Mouse (Mus musculus): ENCODE results near the gene Pitpnc1. TPM values are rescaled to one million over a fixed set of nuclear protein-coding genes. Genes with fewer than 3 reads are reported as not detected.

Gene Pitpnc1
- polyA plus RNA-seq, 1 experiment from 2014 or later: 39.2 TPM

DNA sequence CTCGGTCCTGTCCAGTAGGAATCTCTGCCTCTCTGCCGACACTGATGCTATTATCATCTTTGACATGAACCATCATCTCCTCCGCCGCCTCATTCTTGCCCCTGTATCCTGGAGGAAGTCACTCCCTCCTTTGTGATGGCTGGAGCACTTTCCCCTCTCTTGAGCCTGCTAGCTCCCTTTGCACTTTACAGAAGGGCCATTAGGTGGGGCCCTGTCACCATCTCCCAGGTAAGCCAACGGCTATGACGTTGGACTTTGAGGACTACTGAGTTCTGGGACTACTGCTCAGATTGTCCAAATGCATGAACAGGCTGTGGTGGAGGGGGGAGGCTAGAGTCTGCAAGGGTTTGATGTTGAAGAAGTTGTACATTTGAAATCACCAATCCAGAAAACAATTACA lies 194.6 kb downstream of the Pitpnc1 start:
- no peak overlapping the region for H3K9ac ChIP-seq
- H3K4me2 ChIP-seq: no peak overlapping the region
- no peak; the same call in 1 of the 2 replicates for ATAC-seq (ENCODE audit: low FRiP score, low read depth)
- peaks cover 17% of the 10 kb centered on the region for H3K4me1 ChIP-seq (replicated peaks)
- no peaks in the 10 kb centered on the region for H3K27me3 ChIP-seq
- H3K4me3 ChIP-seq: no peak overlapping the region
- no peak overlapping the region for H3K27ac ChIP-seq (replicated peaks)
- H3K9me3 ChIP-seq: no peaks in the 10 kb centered on the region
- 26% methylated on average over 6 of the region's 6 CpGs for WGBS
- no peaks in the 10 kb centered on the region for H3K36me3 ChIP-seq

DNA sequence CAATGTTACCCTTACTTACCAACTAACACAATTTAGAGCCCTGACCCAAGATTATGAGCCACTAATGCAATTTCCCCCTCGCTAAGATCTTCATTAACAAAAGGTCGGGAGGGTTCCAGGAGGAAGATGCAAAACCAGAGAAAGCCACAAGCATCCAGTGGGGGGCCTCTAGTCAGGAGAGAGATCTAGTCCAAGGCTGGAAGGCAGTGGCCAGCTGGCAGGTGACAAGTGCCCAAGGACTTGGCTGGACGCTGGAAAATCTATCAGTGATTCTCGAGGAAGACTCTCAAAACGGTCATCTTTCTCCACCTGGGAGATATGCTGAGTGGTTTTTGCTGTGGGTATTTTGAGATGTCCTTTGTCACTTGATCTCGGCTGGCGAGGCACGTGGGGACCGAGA lies 196.3 kb downstream of the Pitpnc1 start:
- no peaks in the 10 kb centered on the region for H3K9me3 ChIP-seq
- no peak for ATAC-seq (ENCODE audit: low FRiP score, low read depth)
- no peaks in the 10 kb centered on the region for H3K27me3 ChIP-seq
- no peak overlapping the region for H3K4me2 ChIP-seq
- no peak overlapping the region for H3K27ac ChIP-seq (replicated peaks)
- H3K9ac ChIP-seq: no peak overlapping the region
- H3K36me3 ChIP-seq: no peaks in the 10 kb centered on the region
- WGBS: 78% methylated on average over 9 of the region's 9 CpGs
- H3K4me3 ChIP-seq: no peak overlapping the region
- peaks cover 17% of the 10 kb centered on the region for H3K4me1 ChIP-seq (replicated peaks)

GRCm38 (mm10) chr11:107272351-107272975 lies 198.0 kb downstream of the Pitpnc1 start:
- 69% methylated on average over 11 of the region's 11 CpGs for WGBS
- Histone ChIP-seq H3K9ac (no peak overlapping the region), H3K4me1 (replicated peaks) (peaks cover 17% of the 10 kb centered on the region), H3K27me3 (no peaks in the 10 kb centered on the region), H3K27ac (replicated peaks) (0 out of 2 replicates have a peak overlapping the region, but pooled peaks have one; percentile 37), H3K4me3 (no peak overlapping the region), H3K9me3 (no peaks in the 10 kb centered on the region), H3K4me2 (no peak overlapping the region), H3K36me3 (no peaks in the 10 kb centered on the region)
- ATAC-seq (ENCODE audit: low FRiP score, low read depth): peak; percentile 15; the same call in 1 of the 2 replicates

GRCm38 (mm10) chr11:107270564-107270963 lies 199.9 kb downstream of the Pitpnc1 start:
- H3K4me2 ChIP-seq: no peak overlapping the region
- ATAC-seq (ENCODE audit: low FRiP score, low read depth): no peak
- H3K9me3 ChIP-seq: no peaks in the 10 kb centered on the region
- no peak overlapping the region for H3K27ac ChIP-seq (replicated peaks)
- H3K36me3 ChIP-seq: no peaks in the 10 kb centered on the region
- WGBS: 87% methylated on average over 9 of the region's 9 CpGs
- peaks cover 9% of the 10 kb centered on the region for H3K4me1 ChIP-seq (replicated peaks)
- no peak overlapping the region for H3K4me3 ChIP-seq
- H3K27me3 ChIP-seq: no peaks in the 10 kb centered on the region
- no peak overlapping the region for H3K9ac ChIP-seq

- peaks cover 18% of the 10 kb centered on the region for H3K4me1 ChIP-seq (replicated peaks)
- no peak for ATAC-seq (ENCODE audit: low FRiP score, low read depth)
- H3K4me2 ChIP-seq: no peak overlapping the region
- no peak overlapping the region for H3K4me3 ChIP-seq
- no peak overlapping the region for H3K9ac ChIP-seq
- no peak overlapping the region for H3K27ac ChIP-seq (replicated peaks)
- WGBS: over 99% methylated on average over 3 of the region's 3 CpGs
- no peaks in the 10 kb centered on the region for H3K27me3 ChIP-seq
- H3K9me3 ChIP-seq: no peaks in the 10 kb centered on the region
- H3K36me3 ChIP-seq: no peaks in the 10 kb centered on the region
These were observed 203.0 kb downstream of the Pitpnc1 start for GRCm38 (mm10) chr11:107267522-107267921.

GRCm38 (mm10) chr11:107265861-107266260 lies 204.6 kb downstream of the Pitpnc1 start:
- H3K9me3 ChIP-seq: no peaks in the 10 kb centered on the region
- H3K4me2 ChIP-seq: no peak overlapping the region
- no peak for ATAC-seq (ENCODE audit: low FRiP score, low read depth)
- no peaks in the 10 kb centered on the region for H3K36me3 ChIP-seq
- H3K27ac ChIP-seq (replicated peaks): no peak overlapping the region
- H3K27me3 ChIP-seq: no peaks in the 10 kb centered on the region
- peaks cover 10% of the 10 kb centered on the region; the same call in 1 of the 2 replicates for H3K4me1 ChIP-seq (replicated peaks)
- H3K9ac ChIP-seq: no peak overlapping the region
- 92% methylated on average over 4 of the region's 4 CpGs for WGBS
- H3K4me3 ChIP-seq: no peak overlapping the region

DNA sequence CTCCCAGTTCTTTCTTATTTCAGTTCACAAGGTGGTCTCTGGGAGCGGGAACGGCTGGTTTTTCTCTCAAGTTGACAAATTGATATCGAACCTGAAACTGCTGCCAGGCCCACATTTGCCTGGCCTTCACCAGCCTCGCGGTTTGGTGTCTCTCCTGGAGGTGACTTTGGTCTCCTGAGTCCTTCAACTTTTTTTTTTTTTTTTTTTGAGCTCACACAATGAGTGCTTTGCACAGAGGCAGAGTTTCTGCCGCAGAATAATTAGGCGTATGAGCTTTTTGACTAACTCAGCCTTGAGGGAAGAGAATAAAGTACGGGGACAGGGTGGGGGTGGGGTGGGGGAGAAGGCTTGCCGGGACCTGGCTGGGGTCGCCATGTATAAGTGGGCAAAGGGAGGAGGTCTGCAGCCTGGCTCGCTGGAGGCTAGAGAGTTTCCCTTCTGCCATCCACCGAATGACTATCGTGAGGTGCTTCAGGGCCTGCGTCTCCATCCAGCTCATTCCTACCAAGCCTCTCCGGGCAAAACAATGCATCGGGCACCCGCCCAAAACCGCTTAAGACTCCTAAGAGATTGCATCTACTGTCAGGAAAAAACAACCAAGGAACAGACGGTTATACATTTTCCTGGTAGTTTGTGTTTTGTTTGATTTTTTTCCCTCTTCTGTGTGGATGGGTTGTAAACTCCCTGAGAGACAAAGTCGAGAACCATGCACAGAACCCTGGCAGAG lies 205.4 kb downstream of the Pitpnc1 start:
- 56% methylated on average over 20 of the region's 20 CpGs for WGBS
- ATAC-seq (ENCODE audit: low FRiP score, low read depth): no peak
- no peaks in the 10 kb centered on the region for H3K36me3 ChIP-seq
- peaks cover 10% of the 10 kb centered on the region; the same call in 1 of the 2 replicates for H3K4me1 ChIP-seq (replicated peaks)
- peak overlapping the region; percentile 56; the same call in 1 of the 2 replicates for H3K27ac ChIP-seq (replicated peaks)
- no peaks in the 10 kb centered on the region for H3K27me3 ChIP-seq
- no peak overlapping the region for H3K9ac ChIP-seq
- H3K4me3 ChIP-seq: no peak overlapping the region
- H3K9me3 ChIP-seq: no peaks in the 10 kb centered on the region
- H3K4me2 ChIP-seq: no peak overlapping the region

DNA sequence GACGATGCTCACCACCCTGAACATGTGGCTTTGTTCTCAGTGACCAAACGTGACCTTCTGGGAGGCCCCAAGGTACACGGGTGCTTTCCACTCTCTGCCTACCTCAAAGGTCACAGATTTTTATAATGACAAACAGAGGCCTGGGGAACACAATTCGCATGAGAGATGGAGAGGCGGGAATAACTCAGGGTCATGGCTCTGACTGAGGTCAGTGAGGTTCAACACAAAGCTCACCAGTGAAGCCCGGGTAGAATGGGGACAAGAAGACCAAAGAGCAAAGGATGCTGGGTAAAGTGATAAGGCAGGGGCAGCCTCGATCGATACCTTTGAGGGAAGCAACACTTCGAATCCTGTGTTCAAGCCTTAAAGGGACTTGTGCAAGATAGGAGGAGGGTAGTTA lies 206.7 kb downstream of the Pitpnc1 start:
- ATAC-seq (ENCODE audit: low FRiP score, low read depth): no peak
- Histone ChIP-seq H3K4me3 (no peak overlapping the region), H3K36me3 (no peaks in the 10 kb centered on the region), H3K4me2 (no peak overlapping the region), H3K9ac (no peak overlapping the region), H3K27me3 (no peaks in the 10 kb centered on the region), H3K4me1 (replicated peaks) (peaks cover 10% of the 10 kb centered on the region; the same call in 1 of the 2 replicates), H3K27ac (replicated peaks) (no peak overlapping the region), H3K9me3 (no peaks in the 10 kb centered on the region)
- WGBS: 75% methylated on average over 9 of the region's 9 CpGs

DNA sequence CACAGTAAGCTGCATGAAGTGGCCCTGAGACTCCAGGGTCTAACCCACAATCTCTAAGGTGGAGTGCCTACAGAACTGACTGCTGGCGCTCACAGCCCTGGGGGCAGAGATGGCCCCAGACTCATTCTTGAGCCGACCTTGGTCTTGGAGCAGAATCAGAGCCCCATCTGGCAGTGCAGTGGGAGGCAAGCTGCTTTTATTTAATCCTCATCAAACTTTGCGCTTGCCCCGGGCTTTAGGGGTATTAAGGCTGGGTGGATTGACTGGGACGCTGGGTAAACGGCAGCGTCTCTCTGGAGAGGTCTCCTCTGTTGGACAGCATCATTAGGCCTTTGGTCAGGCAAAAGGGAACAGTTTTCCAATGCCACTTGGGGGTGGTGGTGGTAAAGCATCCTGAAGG lies 211.1 kb downstream of the Pitpnc1 start:
- Histone ChIP-seq H3K9ac (no peak overlapping the region), H3K27ac (replicated peaks) (no peak overlapping the region), H3K36me3 (no peaks in the 10 kb centered on the region), H3K9me3 (no peaks in the 10 kb centered on the region), H3K27me3 (no peaks in the 10 kb centered on the region), H3K4me2 (no peak overlapping the region), H3K4me1 (replicated peaks) (no peaks in the 10 kb centered on the region; the same call in 1 of the 2 replicates), H3K4me3 (no peak overlapping the region)
- no peak for ATAC-seq (ENCODE audit: low FRiP score, low read depth)
- 67% methylated on average over 7 of the region's 7 CpGs for whole genome bisulfite sequencing

DNA sequence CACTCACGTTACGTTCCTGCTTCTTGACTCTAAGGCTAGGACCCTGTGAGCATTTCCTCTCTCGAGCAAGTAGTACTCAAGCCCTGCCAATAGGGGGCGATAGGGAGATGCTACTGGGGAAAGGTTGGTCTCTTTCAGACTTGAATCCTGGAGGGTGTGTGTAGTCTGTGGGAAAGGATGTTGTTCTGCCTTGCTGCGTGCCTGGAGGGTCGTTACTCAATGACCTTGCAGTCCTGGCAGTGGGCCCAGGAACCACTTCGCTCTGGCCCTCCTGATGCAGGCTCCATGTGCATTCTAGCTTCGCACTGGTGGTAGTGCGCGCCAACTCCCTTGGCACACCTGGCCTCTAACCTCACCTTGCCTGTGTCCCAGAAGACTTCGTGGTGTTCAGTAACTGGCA lies 215.3 kb downstream of the Pitpnc1 start:
- H3K36me3 ChIP-seq: no peaks in the 10 kb centered on the region
- H3K27ac ChIP-seq (replicated peaks): no peak overlapping the region
- no peaks in the 10 kb centered on the region for H3K9me3 ChIP-seq
- H3K4me3 ChIP-seq: no peak overlapping the region
- H3K4me1 ChIP-seq (replicated peaks): no peaks in the 10 kb centered on the region
- H3K9ac ChIP-seq: no peak overlapping the region
- no peak overlapping the region for H3K4me2 ChIP-seq
- H3K27me3 ChIP-seq: no peaks in the 10 kb centered on the region
- no peak for ATAC-seq (ENCODE audit: low FRiP score, low read depth)
- WGBS: 81% methylated on average over 11 of the region's 11 CpGs

- ATAC-seq (ENCODE audit: low FRiP score, low read depth): no peak
- WGBS: 89% methylated on average over 7 of the region's 7 CpGs
- Histone ChIP-seq H3K36me3 (no peaks in the 10 kb centered on the region), H3K27ac (replicated peaks) (no peak overlapping the region), H3K4me3 (no peak overlapping the region), H3K9me3 (no peaks in the 10 kb centered on the region), H3K9ac (no peak overlapping the region), H3K4me1 (replicated peaks) (no peaks in the 10 kb centered on the region), H3K4me2 (no peak overlapping the region), H3K27me3 (no peaks in the 10 kb centered on the region)
These were observed 216.3 kb downstream of the Pitpnc1 start for GRCm38 (mm10) chr11:107254181-107254580.

GRCm38 (mm10) chr11:107252026-107252425 lies 218.5 kb downstream of the Pitpnc1 start:
- H3K27ac ChIP-seq (replicated peaks): no peak overlapping the region
- H3K9me3 ChIP-seq: no peaks in the 10 kb centered on the region
- no peak overlapping the region for H3K4me3 ChIP-seq
- 94% methylated on average over 10 of the region's 10 CpGs for WGBS
- peaks cover 6% of the 10 kb centered on the region; the same call in 1 of the 2 replicates for H3K4me1 ChIP-seq (replicated peaks)
- no peaks in the 10 kb centered on the region for H3K27me3 ChIP-seq
- no peak overlapping the region for H3K9ac ChIP-seq
- H3K36me3 ChIP-seq: no peaks in the 10 kb centered on the region
- H3K4me2 ChIP-seq: no peak overlapping the region
- ATAC-seq (ENCODE audit: low FRiP score, low read depth): no peak
